Mouse (Mus musculus) ES-E14 (cell line): ENCODE data around the gene Higd1c.

Source experiments
- CHD2 ChIP-seq: IDR thresholded peaks from 2 replicates; pipeline ENCODE4 v1.6.1; 2014; ENCODE audit warnings: mild to moderate bottlenecking, low read depth, low read length, inconsistent platforms
- HCFC1 ChIP-seq: IDR thresholded peaks from 2 replicates; pipeline ENCODE4 v1.6.1; 2012; ENCODE audit warnings: low read length, inconsistent platforms, borderline replicate concordance; ENCODE audit not compliant: insufficient read depth
- MAFK ChIP-seq: IDR thresholded peaks from 2 replicates; pipeline ENCODE4 v1.6.1; 2014; ENCODE audit warnings: mild to moderate bottlenecking, low read depth, low read length, inconsistent platforms; ENCODE audit not compliant: insufficient read depth
- ZC3H11A ChIP-seq: IDR thresholded peaks from 2 replicates; pipeline ENCODE4 v1.6.1; 2012; ENCODE audit warnings: low read depth, mild to moderate bottlenecking, inconsistent platforms, low read length, borderline replicate concordance
- ZNF384 ChIP-seq: IDR thresholded peaks from 2 replicates; pipeline ENCODE4 v1.6.1; 2012; ENCODE audit warnings: low read depth, low read length, inconsistent platforms

- TF ChIP-seq ZC3H11A = no peak
- TF ChIP-seq MAFK = no peak
- TF ChIP-seq CHD2 = no peak
- no peak for TF ChIP-seq HCFC1
- TF ChIP-seq ZNF384 = no peak
These were observed 64.1 kb downstream of the Higd1c start for GRCm38 (mm10) chr15:100428296-100428905.
